Comparison of ENCODE assay signal across 14 mouse cellular contexts in genomic region chr7:66138878-66139277, GRCm38 (mm10).
"Had no signal": no experiment of that assay in that cellular context is flagged by ENCODE, and none has a peak within 500 bp of the region (broad histone marks: within the 10 kb centered on the region; RNA-seq: fewer than 3 reads in every experiment).

No protein-coding gene starts in this region.

- H3K27me3 ChIP-seq: midbrain, embryonic 12.5 days; neural tube, embryonic 13.5 days; neural tube, embryonic 15.5 days had no signal

- H3K27ac ChIP-seq: midbrain, embryonic 10.5 days; midbrain, embryonic 12.5 days; neural tube, embryonic 13.5 days; neural tube, embryonic 15.5 days had no signal

- H3K9ac ChIP-seq: lung, embryonic 14.5 days; midbrain, embryonic 12.5 days; neural tube, embryonic 13.5 days; neural tube, embryonic 15.5 days had no signal

- DNase-seq: retina, postnatal 1 day; right cerebral cortex, adult 18-20 months; right cerebral cortex, postnatal 25 days; spleen, adult 18-20 months; thymus, adult 18-20 months; thymus, postnatal 14 days; thymus, postnatal 36 days had no signal

- H3K4me3 ChIP-seq: midbrain, embryonic 10.5 days; midbrain, embryonic 12.5 days; myocyte; neural tube, embryonic 13.5 days; neural tube, embryonic 15.5 days had no signal

- H3K4me2 ChIP-seq: lung, embryonic 14.5 days; midbrain, embryonic 12.5 days; neural tube, embryonic 13.5 days; neural tube, embryonic 15.5 days had no signal

- H3K9me3 ChIP-seq: midbrain, embryonic 10.5 days; midbrain, embryonic 12.5 days; neural tube, embryonic 13.5 days; neural tube, embryonic 15.5 days had no signal

- H3K36me3 ChIP-seq: midbrain, embryonic 12.5 days; neural tube, embryonic 15.5 days had no signal

- ATAC-seq: midbrain, embryonic 16.5 days had no signal
